Mouse (Mus musculus) intestine, embryonic 16.5 days (tissue): ENCODE measurements at regions not wholly inside any gene's neighbourhood (a gene's known extent, or its start where the extent isn't known, plus 50 kb on each side); places are given as distances from the start of the nearest gene placed in this dataset.

Experiments used
- ATAC-seq: fragments of 200-750 bp; cut with Nextera tagmentation; 2 replicates; pipeline ENCODE4 v1.8.0; 2017; ENCODE audit warnings: moderate TSS enrichment, moderate library complexity
- H3K27ac ChIP-seq: fragments of 300-500 bp; sonication (generic); 2 replicates; pipeline ENCODE4 v1.5.1; 2014; ENCODE audit warnings: mild to moderate bottlenecking, low read length
- H3K27me3 ChIP-seq: fragments of 300-500 bp; sonication (generic); replicated peaks from 2 replicates; pipeline ENCODE4 v1.6.1; 2014; ENCODE audit warnings: low read length, control low read depth, mixed read lengths; ENCODE audit not compliant: control insufficient read depth, insufficient read depth
- H3K36me3 ChIP-seq: fragments of 300-500 bp; sonication (generic); 2 replicates; pipeline ENCODE4 v1.6.1; 2014; ENCODE audit warnings: low read length, control low read depth; ENCODE audit not compliant: control insufficient read depth, insufficient read depth
- H3K4me1 ChIP-seq: fragments of 300-500 bp; sonication (generic); 2 replicates; pipeline ENCODE4 v1.6.1; 2014; ENCODE audit warnings: low read length, control low read depth, mixed read lengths; ENCODE audit not compliant: control insufficient read depth, insufficient read depth
- H3K4me2 ChIP-seq: fragments of 300-500 bp; sonication (generic); 2 replicates; pipeline ENCODE4 v1.6.1; 2014; ENCODE audit warnings: low read depth, low read length, control low read depth
- H3K4me3 ChIP-seq: fragments of 300-500 bp; sonication (generic); 2 replicates; pipeline ENCODE4 v1.5.1; 2014; ENCODE audit warnings: mild to moderate bottlenecking, low read length
- H3K9ac ChIP-seq: fragments of 300-500 bp; sonication (generic); 2 replicates; pipeline ENCODE4 v1.6.1; 2014; ENCODE audit warnings: low read depth, low read length
- H3K9me3 ChIP-seq: fragments of 300-500 bp; sonication (generic); 2 replicates; pipeline ENCODE4 v1.6.1; 2016; ENCODE audit warnings: low read length, control low read depth; ENCODE audit not compliant: control insufficient read depth
- WGBS: fragments of 180-500 bp; shearing (Covaris S2); extraction: QIAGEN DNeasy Blood & Tissue Kit; methylation state at CpG from one replicate; pipeline ENCODE4 v1.1.7; 2014; 5-methylcytosine and 5-hydroxymethylcytosine counted together

DNA sequence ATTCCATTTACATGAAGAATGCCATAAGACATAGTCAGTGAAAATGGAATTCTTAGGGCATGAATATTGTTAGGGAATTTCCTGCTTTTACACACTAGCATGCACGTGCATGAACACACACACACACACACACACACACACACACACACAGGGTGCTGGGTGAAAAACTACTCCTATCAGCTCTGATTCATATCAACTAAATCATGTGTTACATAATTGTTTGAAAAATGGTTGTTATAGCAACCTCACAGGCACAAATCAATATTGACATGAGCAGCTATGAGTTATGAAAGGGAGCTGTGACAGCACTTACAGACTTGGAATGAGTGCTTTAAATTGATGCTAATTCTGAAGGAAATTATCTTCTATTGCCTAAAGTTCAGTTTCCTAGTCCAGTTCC is 72.8 kb upstream of the Ahr start:
- no peak overlapping the region for H3K4me2 ChIP-seq
- WGBS: 67% methylated on average over 1 of the region's 1 CpGs
- H3K27ac ChIP-seq: no peak overlapping the region
- no peak overlapping the region for H3K4me3 ChIP-seq
- no peaks in the 10 kb centered on the region for H3K4me1 ChIP-seq
- ATAC-seq: no peak
- no peak overlapping the region for H3K9ac ChIP-seq
- no peaks in the 10 kb centered on the region for H3K9me3 ChIP-seq
- no peaks in the 10 kb centered on the region for H3K36me3 ChIP-seq
- no peaks in the 10 kb centered on the region for H3K27me3 ChIP-seq

- WGBS: 85% methylated on average over 1 of the region's 1 CpGs
- Histone ChIP-seq H3K4me3 (no peak overlapping the region), H3K27ac (no peak overlapping the region), H3K27me3 (no peaks in the 10 kb centered on the region), H3K36me3 (no peaks in the 10 kb centered on the region), H3K9ac (no peak overlapping the region), H3K9me3 (no peaks in the 10 kb centered on the region), H3K4me2 (no peak overlapping the region), H3K4me1 (no peaks in the 10 kb centered on the region)
- no peak for ATAC-seq
Measured at GRCm38 (mm10) chr12:35603742-35604141, 68.9 kb upstream of the Ahr start.

DNA sequence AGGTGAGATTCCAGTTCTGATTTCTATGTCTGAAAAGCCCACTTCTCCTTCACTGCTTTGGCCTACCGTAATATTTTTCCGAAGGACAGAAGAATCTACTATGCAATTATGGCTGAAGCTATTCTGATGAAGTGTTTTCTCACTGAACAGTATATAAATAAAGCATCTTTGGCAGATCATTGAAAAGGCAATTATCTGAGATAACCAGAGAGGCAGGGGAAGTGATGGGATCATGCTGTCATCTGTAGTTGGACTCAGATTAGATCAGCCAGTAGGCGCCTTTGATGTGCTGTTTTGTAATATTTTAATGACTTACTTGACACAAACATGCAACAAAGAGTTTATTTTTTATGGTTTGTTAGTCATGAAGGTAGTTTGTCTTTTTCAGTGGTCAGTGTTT is 67.8 kb upstream of the Ahr start:
- ATAC-seq: no peak
- 91% methylated on average over 3 of the region's 3 CpGs for WGBS
- Histone ChIP-seq H3K9me3 (no peaks in the 10 kb centered on the region), H3K36me3 (no peaks in the 10 kb centered on the region), H3K27me3 (no peaks in the 10 kb centered on the region), H3K4me3 (no peak overlapping the region), H3K9ac (no peak overlapping the region), H3K4me1 (no peaks in the 10 kb centered on the region), H3K27ac (no peak overlapping the region), H3K4me2 (no peak overlapping the region)

- WGBS: 63% methylated on average over 9 of the region's 9 CpGs
- no peak overlapping the region for H3K9ac ChIP-seq
- H3K4me1 ChIP-seq: no peaks in the 10 kb centered on the region
- H3K9me3 ChIP-seq: no peaks in the 10 kb centered on the region
- H3K27me3 ChIP-seq: no peaks in the 10 kb centered on the region
- H3K4me3 ChIP-seq: no peak overlapping the region
- no peaks in the 10 kb centered on the region for H3K36me3 ChIP-seq
- no peak for ATAC-seq
- H3K27ac ChIP-seq: no peak overlapping the region
- no peak overlapping the region for H3K4me2 ChIP-seq
Measured at GRCm38 (mm10) chr12:35598298-35598697, 63.5 kb upstream of the Ahr start.

DNA sequence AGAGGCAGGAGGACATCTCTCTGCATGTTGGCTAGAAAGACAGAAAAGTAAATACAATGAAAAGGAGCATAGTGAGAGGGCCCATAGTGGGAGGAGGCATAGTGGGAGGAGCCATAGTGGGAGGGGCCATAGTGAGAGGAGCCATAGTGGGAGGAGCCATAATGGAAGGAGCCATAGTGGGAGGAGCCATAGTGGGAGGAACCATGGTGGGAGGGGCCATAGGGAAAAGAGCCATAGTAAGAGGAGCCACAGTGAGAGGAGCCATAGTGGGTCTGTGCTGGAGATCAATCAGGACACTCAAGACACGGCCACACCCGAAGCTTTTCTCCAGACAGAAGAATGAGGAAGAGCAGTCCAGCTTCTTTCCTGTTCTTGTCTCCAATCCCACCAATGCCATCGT is 58.0 kb upstream of the Ahr start:
- Histone ChIP-seq H3K4me3 (no peak overlapping the region), H3K27ac (no peak overlapping the region), H3K9me3 (no peaks in the 10 kb centered on the region), H3K9ac (no peak overlapping the region), H3K36me3 (no peaks in the 10 kb centered on the region), H3K4me2 (no peak overlapping the region), H3K4me1 (no peaks in the 10 kb centered on the region), H3K27me3 (no peaks in the 10 kb centered on the region)
- ATAC-seq: no peak
- WGBS: 90% methylated on average over 3 of the region's 3 CpGs
